Mouse (Mus musculus) spleen, adult 2 months (tissue): ENCODE data around the gene Mansc4. TPM values are rescaled to one million over a fixed set of nuclear protein-coding genes. Genes with fewer than 3 reads are reported as not detected.

Source experiments
- DNase-seq, 2 experiments: peaks; one replicate each; pipeline versions ENCODE4 v3.0.0 to v3.0.0-alpha.2; 2012 to 2021; ENCODE audit warnings: low spot score in 2 of 2, low read depth in 1 of 2
- H3K27ac ChIP-seq: fragments of 200-500 bp; 2 replicates; pipeline ENCODE4 v1.5.1; 2012; ENCODE audit warnings: low read length, inconsistent platforms; ENCODE audit not compliant: insufficient read depth
- H3K27me3 ChIP-seq: fragments of 200-500 bp; 2 replicates; pipeline ENCODE4 v1.6.1; 2012; ENCODE audit warnings: mild to moderate bottlenecking, moderate library complexity, low read length, inconsistent platforms; ENCODE audit not compliant: control insufficient read depth, insufficient read depth
- H3K36me3 ChIP-seq: fragments of 200-500 bp; 2 replicates; pipeline ENCODE4 v1.6.1; 2012; ENCODE audit warnings: mild to moderate bottlenecking, low read length, inconsistent platforms; ENCODE audit not compliant: control insufficient read depth, insufficient read depth
- H3K4me1 ChIP-seq: fragments of 200-500 bp; 2 replicates; pipeline ENCODE4 v1.6.1; 2011; ENCODE audit warnings: inconsistent platforms; ENCODE audit not compliant: control insufficient read depth, insufficient read depth, insufficient read length
- H3K4me3 ChIP-seq: fragments of 200-500 bp; 2 replicates; pipeline ENCODE4 v1.5.1; 2011; ENCODE audit warnings: mild to moderate bottlenecking, inconsistent platforms; ENCODE audit not compliant: insufficient read depth, insufficient read length; ENCODE audit errors: extremely low read depth
- CTCF ChIP-seq: fragments of 200-500 bp; IDR thresholded peaks from 2 replicates; pipeline ENCODE4 v1.5.1; 2011; ENCODE audit warnings: mild to moderate bottlenecking, inconsistent platforms; ENCODE audit not compliant: insufficient read depth, insufficient read length, insufficient replicate concordance; ENCODE audit errors: extremely low read depth
- POLR2A ChIP-seq: fragments of 200-500 bp; IDR thresholded peaks from 2 replicates; pipeline ENCODE4 v1.6.1; 2011; ENCODE audit warnings: low read depth, low read length, inconsistent platforms
- WGBS: fragments of 180-500 bp; shearing (Covaris S2); methylation state at CpG from one replicate; pipeline ENCODE4 v1.1.7; 2018; 5-methylcytosine and 5-hydroxymethylcytosine counted together
- polyA plus RNA-seq: library from polyadenylated mRNA; depleted of rRNA; stranded (reverse); fragments of >200 nt; gene quantifications from 2 replicates; pipeline ENCODE4 v1.2.3, GENCODE M21; 2012; rRNA removed

The Mansc4 gene
- 0.42 and 0.61 TPM in 2 replicates for polyA plus RNA-seq

DNA sequence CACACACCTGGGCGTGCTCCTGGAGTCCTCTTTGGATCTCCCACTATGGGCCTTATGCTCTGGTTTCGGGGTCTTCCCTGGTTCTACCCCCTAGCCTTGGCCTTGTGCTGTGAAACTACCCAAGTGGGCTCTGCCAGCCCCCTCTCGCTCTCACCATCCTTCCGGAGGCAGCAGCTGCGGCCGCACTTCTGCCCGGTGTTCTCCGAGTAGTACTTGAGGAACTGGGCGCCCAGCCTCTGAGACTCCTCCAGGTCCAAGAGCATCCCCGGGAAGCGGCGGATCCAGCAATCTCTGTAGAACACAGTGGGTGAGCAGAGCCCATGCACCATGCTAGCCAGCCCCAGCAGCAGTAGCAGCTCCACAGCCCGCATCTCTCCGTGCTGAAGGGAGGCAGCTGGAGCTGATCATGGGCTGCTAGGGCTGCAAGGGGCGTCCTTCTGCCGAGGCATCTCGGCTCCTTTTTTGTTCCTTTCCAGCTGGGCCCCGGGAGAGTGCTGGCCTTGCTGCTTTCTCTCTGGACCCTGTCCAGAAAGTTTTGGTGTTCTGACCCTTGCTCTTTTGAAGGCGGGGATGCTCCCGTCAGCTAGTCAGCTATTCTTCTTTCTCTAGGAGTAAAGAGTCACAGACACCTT lies at the start of gene Mansc4:
Gene Mansc4 (minus strand): TSS at position 439 of the 632 bp plus-strand sequence.
- Histone ChIP-seq H3K36me3 (no peaks in the 10 kb centered on the region), H3K4me3 (no peak within 1 kb of the TSS), H3K4me1 (peaks cover 4% of the 10 kb centered on the region; the same call in 1 of the 2 replicates), H3K27me3 (no peaks in the 10 kb centered on the region), H3K27ac (no peak within 1 kb of the TSS)
- TF ChIP-seq POLR2A (no peak), CTCF (no peak)
- no peak for DNase-seq
- 22% methylated on average over 20 of the region's 20 CpGs for WGBS

DNA sequence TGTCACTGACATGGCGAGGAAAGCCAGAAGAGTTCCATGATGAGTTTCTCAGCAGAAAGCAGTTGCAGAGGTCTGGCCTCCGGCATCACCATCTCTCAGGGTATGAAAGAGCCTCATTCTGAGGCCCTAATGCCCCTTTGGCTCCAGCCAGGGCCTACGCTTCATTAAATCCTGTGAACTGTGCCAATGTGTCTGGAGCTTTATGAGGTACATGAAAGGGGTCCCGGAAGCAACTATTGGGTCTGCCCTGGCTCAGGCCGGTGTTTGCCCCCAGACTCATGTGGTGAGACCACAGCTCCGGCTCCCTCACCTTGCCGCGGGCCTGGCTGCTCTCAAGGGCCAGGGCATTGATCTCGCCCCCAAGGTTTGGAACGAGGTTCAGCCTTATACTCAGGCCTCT lies 40.4 kb upstream of the Mansc4 start:
- Histone ChIP-seq H3K36me3 (no peaks in the 10 kb centered on the region), H3K27ac (no peak overlapping the region), H3K4me3 (no peak overlapping the region), H3K27me3 (no peaks in the 10 kb centered on the region), H3K4me1 (no peaks in the 10 kb centered on the region)
- no peak for TF ChIP-seq CTCF
- no peak for TF ChIP-seq POLR2A
- WGBS: 93% methylated on average over 10 of the region's 10 CpGs
- DNase-seq: no peak

DNA sequence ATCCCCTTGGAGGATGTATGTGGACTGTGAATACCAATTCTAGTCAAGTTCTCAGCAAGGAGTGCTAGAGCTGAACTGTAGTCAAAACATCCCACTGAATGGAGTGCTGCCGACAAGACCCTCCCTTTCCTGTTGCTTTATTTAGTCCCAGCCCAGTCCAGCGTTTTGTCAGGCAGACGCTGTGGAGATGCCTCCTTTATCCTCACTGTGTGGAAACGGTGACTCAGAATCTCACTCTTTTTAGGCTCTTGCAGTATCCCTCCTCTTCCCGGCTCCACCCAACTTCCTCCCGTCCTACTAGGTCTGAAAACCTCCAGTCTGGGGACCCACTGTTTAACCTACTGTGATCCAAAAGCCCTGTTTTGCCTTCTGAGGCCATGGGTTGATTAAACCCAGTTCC lies 34.5 kb upstream of the Mansc4 start:
- no peak for DNase-seq
- no peaks in the 10 kb centered on the region for H3K4me1 ChIP-seq
- no peak overlapping the region for H3K4me3 ChIP-seq
- 30% methylated on average over 6 of the region's 6 CpGs for WGBS
- H3K27me3 ChIP-seq: no peaks in the 10 kb centered on the region
- H3K27ac ChIP-seq: no peak overlapping the region
- TF ChIP-seq CTCF (no peak), POLR2A (no peak)
- no peaks in the 10 kb centered on the region for H3K36me3 ChIP-seq

DNA sequence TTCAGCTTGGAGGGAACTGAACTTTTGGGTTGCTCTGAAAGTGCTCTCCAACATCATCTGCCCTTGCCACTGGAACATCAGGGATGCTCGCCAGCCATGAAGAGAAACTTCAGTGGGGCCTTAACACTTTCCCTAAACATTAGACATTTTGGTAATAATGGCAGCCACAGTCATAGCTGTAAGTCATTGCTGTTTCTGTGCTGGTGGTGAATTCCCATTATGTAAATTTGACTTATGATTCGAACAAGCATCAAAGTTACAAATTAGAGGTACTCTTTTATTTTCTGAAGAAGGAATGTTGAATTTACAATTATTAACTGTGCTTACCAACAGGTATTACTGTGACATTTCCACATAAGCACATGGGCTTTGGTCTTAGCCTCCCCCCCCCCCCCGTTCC lies 31.4 kb upstream of the Mansc4 start:
- 87% methylated on average over 3 of the region's 3 CpGs for WGBS
- no peak overlapping the region for H3K27ac ChIP-seq
- no peaks in the 10 kb centered on the region for H3K36me3 ChIP-seq
- TF ChIP-seq CTCF: no peak
- DNase-seq: no peak
- no peaks in the 10 kb centered on the region for H3K27me3 ChIP-seq
- no peaks in the 10 kb centered on the region for H3K4me1 ChIP-seq
- H3K4me3 ChIP-seq: no peak overlapping the region

DNA sequence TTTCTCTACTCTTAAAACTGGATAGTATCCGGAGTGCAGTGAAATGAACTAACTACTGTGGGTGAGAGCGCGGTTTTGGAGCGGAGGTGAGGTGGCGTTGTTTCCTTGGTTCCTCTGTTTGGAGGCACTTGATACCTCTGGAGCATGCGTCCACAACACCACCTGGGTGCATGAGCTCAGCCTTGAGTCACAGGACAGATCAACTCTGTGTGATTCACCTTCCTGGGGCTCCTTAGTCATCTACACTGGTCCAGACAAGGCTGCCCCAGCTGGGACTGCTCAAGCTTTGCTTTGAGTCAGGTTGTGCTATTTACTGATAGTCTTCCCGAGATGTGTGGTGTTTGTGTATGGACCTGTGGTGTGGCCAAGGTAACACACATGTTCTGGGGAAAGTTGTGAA lies 30.9 kb upstream of the Mansc4 start:
- WGBS: 93% methylated on average over 7 of the region's 7 CpGs
- H3K36me3 ChIP-seq: 0 out of 2 replicates have a peak, but pooled peaks cover under 1% of the 10 kb centered on the region
- no peaks in the 10 kb centered on the region for H3K4me1 ChIP-seq
- no peaks in the 10 kb centered on the region for H3K27me3 ChIP-seq
- TF ChIP-seq CTCF (no peak), POLR2A (no peak)
- no peak overlapping the region for H3K27ac ChIP-seq
- DNase-seq: no peak
- no peak overlapping the region for H3K4me3 ChIP-seq

DNA sequence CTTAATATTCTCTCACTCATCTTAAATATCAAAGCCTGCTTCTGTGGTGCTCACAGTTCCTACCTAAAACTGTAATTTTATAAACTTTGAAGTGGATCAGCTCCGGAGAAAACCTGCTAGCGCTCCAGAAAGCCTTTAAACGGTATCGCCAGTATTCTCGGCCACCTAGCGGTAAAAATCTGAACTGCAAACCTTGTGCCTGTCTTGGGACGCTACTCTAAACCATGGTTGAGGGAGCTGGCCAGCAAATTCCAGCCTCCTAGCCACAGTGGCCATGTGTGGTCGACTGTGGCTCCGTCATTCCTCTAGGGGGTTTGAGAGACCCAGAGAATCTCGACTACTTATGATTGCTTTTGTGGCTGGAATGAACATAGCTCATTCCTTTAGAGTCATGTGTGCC lies 29.7 kb upstream of the Mansc4 start:
- H3K27me3 ChIP-seq: no peaks in the 10 kb centered on the region
- no peak overlapping the region for H3K27ac ChIP-seq
- 0 out of 2 replicates have a peak, but pooled peaks cover 4% of the 10 kb centered on the region for H3K36me3 ChIP-seq
- WGBS: 17% methylated on average over 10 of the region's 10 CpGs
- no peaks in the 10 kb centered on the region for H3K4me1 ChIP-seq
- peak in 1 of 2 experiments; percentile 72 for DNase-seq
- TF ChIP-seq POLR2A (no peak), CTCF (peak; percentile 55; the same call in 1 of the 2 replicates)
- no peak overlapping the region for H3K4me3 ChIP-seq

DNA sequence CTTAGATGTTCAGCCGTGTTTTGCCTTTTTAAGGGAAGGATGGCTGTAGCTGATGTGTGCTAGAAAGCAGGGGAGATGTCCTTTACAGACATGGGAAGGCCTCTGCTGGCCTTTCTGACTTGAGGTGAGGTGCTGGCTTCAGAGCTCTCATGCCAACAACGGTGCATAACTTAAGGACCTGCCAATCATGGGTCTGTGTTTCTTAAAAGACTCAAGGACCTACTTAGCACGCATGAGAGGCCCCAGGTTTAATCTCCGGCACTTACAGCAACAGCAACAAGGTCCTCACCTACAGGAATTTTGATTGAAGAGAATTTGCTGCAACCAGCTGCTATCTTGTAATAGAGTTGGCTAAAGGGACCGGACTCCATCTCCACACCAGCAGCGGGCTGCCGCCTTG lies 22.5 kb upstream of the Mansc4 start:
- Histone ChIP-seq H3K36me3 (peaks cover 21% of the 10 kb centered on the region), H3K27ac (no peak overlapping the region), H3K27me3 (no peaks in the 10 kb centered on the region), H3K4me3 (no peak overlapping the region), H3K4me1 (no peaks in the 10 kb centered on the region)
- 94% methylated on average over 7 of the region's 7 CpGs for WGBS
- DNase-seq: no peak
- no peak for TF ChIP-seq CTCF
- no peak for TF ChIP-seq POLR2A
